Mouse (Mus musculus): ENCODE measurements around the gene Rflnb. TPM values are rescaled to one million over a fixed set of nuclear protein-coding genes. Genes with fewer than 3 reads are reported as not detected.
A peak's percentile ranks its signal among the peaks of the same experiment; 100 is the strongest.

Gene Rflnb
- total and polyA plus RNA-seq, 3 experiments: 18.5 to 36.7 (median 30.7) TPM

DNA sequence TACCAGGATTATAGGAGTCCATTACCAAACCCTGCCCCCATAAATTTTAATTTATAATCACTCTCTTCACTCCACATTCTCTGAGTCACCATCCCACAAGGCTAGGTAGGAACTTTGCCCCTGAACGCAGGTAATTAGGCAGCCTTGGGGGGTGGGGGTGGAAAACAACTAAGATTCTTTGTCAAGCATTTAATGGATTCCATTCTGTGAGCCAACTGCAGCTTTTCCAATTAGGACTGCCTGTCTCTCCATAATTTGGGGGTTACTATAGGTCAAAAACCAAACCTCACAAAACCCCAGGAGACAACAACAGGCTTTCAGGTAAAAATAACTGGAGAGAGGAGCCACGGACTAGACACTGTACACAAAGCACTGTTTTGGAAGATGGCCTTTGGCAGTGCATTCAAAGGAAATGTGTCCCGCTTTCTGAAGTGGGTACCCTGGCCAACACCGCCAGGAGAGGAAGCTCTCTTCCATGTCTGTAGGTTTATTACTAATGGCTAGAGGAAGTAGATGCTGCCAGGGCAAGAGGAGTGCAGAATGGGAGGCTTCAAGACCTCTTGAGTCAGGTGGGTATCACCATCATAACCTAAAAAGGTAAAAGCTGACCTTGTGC is 13.3 kb upstream of the Rflnb start:
- Histone ChIP-seq H3K79me2 (replicated peaks; ENCODE audit: control insufficient read depth, insufficient read depth, low read length) (no peaks in the 10 kb centered on the region), H3K4me1 (ENCODE audit: control insufficient read depth, insufficient read depth, low read length) (peaks cover 46% of the 10 kb centered on the region), H3K27ac (peak overlapping the region; percentile 93), H3K36me3 (ENCODE audit: control insufficient read depth, insufficient read depth, low read length) (peaks cover 11% of the 10 kb centered on the region), H3K27me3 (ENCODE audit: control insufficient read depth, insufficient read depth, low read length) (no peaks in the 10 kb centered on the region), H3K4me3 (no peak overlapping the region), H3K9ac (ENCODE audit: low read depth, low read length) (no peak overlapping the region; the same call in 1 of the 2 replicates)
- TF ChIP-seq EP300 (IDR thresholded peaks at IDR 0.05; ENCODE audit: insufficient read depth, low read depth, low read length) (no peak), CTCF (IDR thresholded peaks at IDR 0.05) (no peak)
- 54% methylated on average over 4 of the region's 4 CpGs for WGBS
- no peak for DNase-seq
- intact Hi-C loops (cut with DNase I): no loop called here

DNA sequence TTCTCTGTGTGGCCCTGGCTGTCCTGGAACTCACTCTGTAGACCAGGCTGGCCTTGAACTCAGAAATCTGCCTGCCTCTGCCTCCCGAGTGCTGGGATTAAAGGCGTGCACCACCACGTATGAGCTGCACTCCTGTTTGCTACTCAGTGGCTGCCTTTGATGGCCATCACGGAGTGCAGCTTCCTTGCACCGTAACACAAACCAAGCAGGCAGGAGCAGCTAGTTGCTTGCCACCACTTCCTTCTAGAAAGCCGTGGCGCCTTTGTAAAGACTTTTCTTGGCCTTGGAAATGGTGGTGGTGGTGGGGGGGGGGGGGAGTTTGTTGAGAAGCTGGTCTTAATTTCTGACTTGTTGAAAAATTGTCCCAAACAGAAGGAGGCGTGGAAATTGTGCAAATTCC is 12.5 kb upstream of the Rflnb start:
- DNase-seq: no peak
- no peak overlapping the region for H3K9ac ChIP-seq (ENCODE audit: low read depth, low read length)
- H3K36me3 ChIP-seq (ENCODE audit: control insufficient read depth, insufficient read depth, low read length): peaks cover 11% of the 10 kb centered on the region
- H3K4me3 ChIP-seq: no peak overlapping the region
- peak overlapping the region; percentile 93 for H3K27ac ChIP-seq
- H3K27me3 ChIP-seq (ENCODE audit: control insufficient read depth, insufficient read depth, low read length): no peaks in the 10 kb centered on the region
- no peak for TF ChIP-seq CTCF (IDR thresholded peaks at IDR 0.05)
- no peak for TF ChIP-seq POLR2A (IDR thresholded peaks at IDR 0.05; ENCODE audit: insufficient read depth, low read depth, low read length)
- no peak for TF ChIP-seq EP300 (IDR thresholded peaks at IDR 0.05; ENCODE audit: insufficient read depth, low read depth, low read length)
- H3K4me1 ChIP-seq (ENCODE audit: control insufficient read depth, insufficient read depth, low read length): peaks cover 45% of the 10 kb centered on the region
- intact Hi-C loops (cut with DNase I): no loop called here
- WGBS: 72% methylated on average over 8 of the region's 8 CpGs
- H3K79me2 ChIP-seq (replicated peaks; ENCODE audit: control insufficient read depth, insufficient read depth, low read length): no peaks in the 10 kb centered on the region

DNA sequence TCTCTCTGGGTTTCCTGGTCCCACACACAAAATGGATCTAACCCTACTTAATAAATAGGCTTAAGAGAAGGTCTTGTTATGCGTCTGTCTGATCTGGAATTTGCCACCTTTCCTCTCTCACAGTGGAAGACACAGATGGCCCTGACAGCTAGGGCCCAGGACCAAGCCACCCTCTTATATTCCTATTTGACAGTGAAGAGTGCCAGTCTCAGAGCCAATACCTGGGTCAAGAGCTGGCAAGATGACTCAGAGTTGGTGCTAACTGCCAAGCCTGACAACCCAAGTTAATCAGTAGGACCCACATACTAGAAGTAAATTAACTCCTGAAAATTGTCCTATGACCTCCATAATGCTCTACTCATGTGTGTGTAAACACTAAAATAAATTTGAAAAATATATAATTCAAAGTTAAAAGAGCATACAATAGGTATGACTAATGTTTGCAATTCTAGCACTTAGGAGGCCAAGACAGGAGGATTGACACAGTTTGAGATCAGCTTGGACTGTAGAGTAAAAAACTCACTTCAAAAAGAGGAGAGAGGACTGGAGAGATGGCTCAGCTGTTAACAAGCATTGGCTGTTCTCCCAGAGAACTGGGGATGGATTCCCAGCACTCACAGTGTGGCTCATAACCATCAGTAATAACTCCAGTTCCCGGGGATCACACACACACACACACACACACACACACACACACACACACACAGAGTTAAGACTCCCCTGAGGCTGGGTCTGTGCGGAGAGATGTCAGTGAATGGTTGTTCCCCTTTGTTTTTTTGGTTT is 11.9 kb upstream of the Rflnb start:
- H3K27ac ChIP-seq: peak overlapping the region; percentile 47; the same call in 1 of the 2 replicates
- H3K79me2 ChIP-seq (replicated peaks; ENCODE audit: control insufficient read depth, insufficient read depth, low read length): no peaks in the 10 kb centered on the region
- WGBS: 75% methylated on average over 3 of the region's 3 CpGs
- H3K27me3 ChIP-seq (ENCODE audit: control insufficient read depth, insufficient read depth, low read length): no peaks in the 10 kb centered on the region
- peaks cover 11% of the 10 kb centered on the region for H3K36me3 ChIP-seq (ENCODE audit: control insufficient read depth, insufficient read depth, low read length)
- H3K4me1 ChIP-seq (ENCODE audit: control insufficient read depth, insufficient read depth, low read length): peaks cover 42% of the 10 kb centered on the region
- no peak for TF ChIP-seq POLR2A (IDR thresholded peaks at IDR 0.05; ENCODE audit: insufficient read depth, low read depth, low read length)
- no peak for TF ChIP-seq EP300 (IDR thresholded peaks at IDR 0.05; ENCODE audit: insufficient read depth, low read depth, low read length)
- no peak for TF ChIP-seq CTCF (IDR thresholded peaks at IDR 0.05)
- H3K4me3 ChIP-seq: no peak overlapping the region
- DNase-seq: no peak
- intact Hi-C loops (cut with DNase I): loop anchor here (5.0 kb wide), 1 partner anchor 102 kb away; the partner anchor contains the start of gene Rph3al
- H3K9ac ChIP-seq (ENCODE audit: low read depth, low read length): no peak overlapping the region

DNA sequence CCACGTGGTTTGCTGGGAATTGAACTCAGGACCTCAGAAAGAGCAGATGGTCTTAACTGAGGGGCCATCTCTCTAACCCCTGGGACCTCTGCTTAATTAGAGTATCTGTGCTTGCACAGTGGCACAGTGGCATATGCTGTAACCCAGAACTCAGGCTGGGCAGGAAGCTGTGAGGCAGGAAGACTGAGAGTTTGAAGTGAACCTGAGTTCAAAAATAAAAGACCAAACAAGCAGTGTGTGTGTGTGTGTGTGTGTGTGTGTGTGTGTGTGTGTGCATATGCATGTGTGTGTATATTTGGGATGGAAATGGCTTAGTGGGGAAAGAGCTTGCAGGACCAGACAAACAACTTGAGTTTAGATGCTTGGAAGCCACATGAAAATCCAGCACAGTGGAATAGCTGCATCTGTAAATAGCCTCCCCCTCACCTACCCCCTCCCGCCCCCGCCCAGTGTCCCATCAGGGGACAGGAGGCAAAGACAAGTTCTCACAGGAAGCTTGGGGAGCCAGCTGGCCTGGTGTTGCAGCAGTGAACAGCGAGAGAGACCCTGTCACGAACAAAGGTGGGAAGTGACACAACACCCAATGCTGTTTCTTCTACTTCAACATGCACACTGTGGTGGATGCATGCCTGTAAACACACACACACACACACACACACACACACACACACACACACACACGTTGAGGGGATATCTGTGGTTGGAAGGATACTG is 10.2 kb upstream of the Rflnb start:
- DNase-seq: peak in 1 of 2 experiments; percentile 39
- Histone ChIP-seq H3K36me3 (ENCODE audit: control insufficient read depth, insufficient read depth, low read length) (peaks cover 6% of the 10 kb centered on the region), H3K9ac (ENCODE audit: low read depth, low read length) (no peak overlapping the region), H3K4me3 (no peak overlapping the region), H3K27ac (peak overlapping the region; percentile 40), H3K27me3 (ENCODE audit: control insufficient read depth, insufficient read depth, low read length) (no peaks in the 10 kb centered on the region), H3K79me2 (replicated peaks; ENCODE audit: control insufficient read depth, insufficient read depth, low read length) (no peaks in the 10 kb centered on the region), H3K4me1 (ENCODE audit: control insufficient read depth, insufficient read depth, low read length) (peaks cover 34% of the 10 kb centered on the region)
- intact Hi-C loops (cut with DNase I): loop anchor here (5.0 kb wide), 1 partner anchor 100 kb away; the partner anchor contains the start of gene Rph3al
- 39% methylated on average over 6 of the region's 6 CpGs for WGBS
- TF ChIP-seq CTCF (IDR thresholded peaks at IDR 0.05): no peak
- peak; percentile 90 for TF ChIP-seq EP300 (IDR thresholded peaks at IDR 0.05; ENCODE audit: insufficient read depth, low read depth, low read length)
- no peak for TF ChIP-seq POLR2A (IDR thresholded peaks at IDR 0.05; ENCODE audit: insufficient read depth, low read depth, low read length)

DNA sequence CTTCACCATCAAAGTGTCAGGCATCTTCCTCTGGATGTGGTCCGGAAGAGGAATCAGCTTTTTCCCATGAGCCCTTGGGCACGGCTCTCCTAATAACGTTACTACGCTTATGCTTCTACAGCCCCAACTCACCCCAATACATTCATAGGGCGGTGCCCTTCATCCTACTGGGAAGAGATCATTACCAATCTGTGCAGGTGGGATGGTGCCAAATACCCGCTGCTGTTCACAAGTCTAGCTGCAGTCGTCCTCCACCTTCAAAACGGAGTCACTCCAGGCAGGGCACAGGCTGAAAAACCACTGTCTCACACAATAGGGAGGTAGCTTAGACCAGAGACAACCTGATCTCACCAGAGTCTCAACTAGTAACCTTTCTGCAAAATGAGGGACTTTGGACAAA is 7.6 kb upstream of the Rflnb start:
- no peaks in the 10 kb centered on the region for H3K79me2 ChIP-seq (replicated peaks; ENCODE audit: control insufficient read depth, insufficient read depth, low read length)
- 91% methylated on average over 8 of the region's 8 CpGs for WGBS
- H3K36me3 ChIP-seq (ENCODE audit: control insufficient read depth, insufficient read depth, low read length): peaks cover 2% of the 10 kb centered on the region; the same call in 1 of the 2 replicates
- TF ChIP-seq POLR2A (IDR thresholded peaks at IDR 0.05; ENCODE audit: insufficient read depth, low read depth, low read length): no peak
- TF ChIP-seq CTCF (IDR thresholded peaks at IDR 0.05): no peak
- no peak for TF ChIP-seq EP300 (IDR thresholded peaks at IDR 0.05; ENCODE audit: insufficient read depth, low read depth, low read length)
- intact Hi-C loops (cut with DNase I): loop anchor here (2.0 to 5.0 kb wide), 2 partner anchors 96 to 98 kb away; partner anchors contain the start of gene Rph3al
- H3K9ac ChIP-seq (ENCODE audit: low read depth, low read length): no peak overlapping the region
- H3K27ac ChIP-seq: peak overlapping the region; percentile 40
- H3K4me1 ChIP-seq (ENCODE audit: control insufficient read depth, insufficient read depth, low read length): peaks cover 24% of the 10 kb centered on the region
- H3K27me3 ChIP-seq (ENCODE audit: control insufficient read depth, insufficient read depth, low read length): no peaks in the 10 kb centered on the region
- no peak for DNase-seq
- H3K4me3 ChIP-seq: no peak overlapping the region
